Mouse (Mus musculus): ENCODE data around the gene Coro7.

DNA sequence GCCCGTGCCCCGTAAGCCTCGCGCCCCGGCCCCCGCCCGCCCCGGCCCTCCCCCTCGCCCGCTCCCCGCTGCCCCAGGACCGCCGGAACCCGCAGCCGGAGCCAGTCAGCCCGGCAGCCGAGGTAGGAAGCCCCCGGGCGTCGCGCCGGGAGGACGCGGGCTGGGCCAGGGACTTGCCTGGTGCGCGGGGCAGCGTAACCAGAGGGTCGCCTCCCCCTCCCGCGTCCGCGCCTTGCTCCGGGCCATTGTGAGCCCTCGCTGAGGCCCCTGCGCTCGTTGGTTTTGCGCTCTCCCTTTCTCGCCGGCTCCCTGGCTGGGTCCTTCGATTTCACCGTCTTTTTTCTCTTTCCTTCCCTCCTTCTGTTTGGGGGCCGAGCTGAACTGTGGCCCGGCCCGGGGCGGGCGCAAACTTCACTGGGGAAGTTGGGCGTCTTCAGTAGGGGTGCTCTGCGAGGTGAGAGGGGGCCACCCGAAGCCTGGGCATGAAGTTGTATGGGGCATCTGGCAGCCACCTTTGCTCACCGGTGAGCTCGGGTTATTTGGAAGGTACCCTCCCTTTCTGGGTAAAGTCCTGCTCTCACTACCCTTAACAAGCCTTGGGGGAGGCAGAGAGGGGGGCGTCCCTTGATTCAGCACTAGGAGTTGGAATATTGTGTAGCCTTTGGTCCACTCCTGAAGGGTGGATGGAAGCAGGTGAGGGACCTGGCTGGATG lies 84.6 kb downstream of the Coro7 start:
- no peak for TF ChIP-seq CTCF (IDR thresholded peaks at IDR 0.05; ENCODE audit: low read depth, low read length)
- no peak for TF ChIP-seq POLR2A (IDR thresholded peaks at IDR 0.05; ENCODE audit: insufficient read depth, low read length)
